Comparison of ENCODE assay signal across 31 mouse cellular contexts in the genomic region with DNA sequence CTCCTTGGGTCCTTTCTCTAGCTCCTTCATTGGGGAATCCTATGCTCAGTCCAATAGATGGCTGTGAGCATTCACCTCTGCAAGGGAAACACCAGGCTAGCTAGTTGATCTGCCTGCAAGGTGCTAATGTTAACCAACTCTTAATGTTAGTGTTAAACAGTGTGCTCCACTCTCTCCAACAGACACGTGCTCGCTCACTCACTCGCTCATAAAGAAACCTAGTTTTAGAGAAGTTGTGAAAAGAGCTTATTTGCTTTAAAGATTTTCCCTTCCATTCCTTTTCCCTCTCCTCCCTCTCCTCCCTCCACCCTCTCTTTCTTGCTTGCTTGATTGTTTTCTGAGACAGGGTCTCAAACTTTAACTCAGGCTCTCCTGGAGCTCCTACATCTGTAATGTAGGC.
"Had no signal": no experiment of that assay in that cellular context is flagged by ENCODE, and none has a peak within 500 bp of the region (broad histone marks: within the 10 kb centered on the region; RNA-seq: fewer than 3 reads in every experiment).

No protein-coding gene starts in this region.

- H3K4me2 ChIP-seq: limb, embryonic 12.5 days; limb, embryonic 13.5 days; limb, embryonic 15.5 days; liver, embryonic 11.5 days; liver, embryonic 12.5 days; liver, embryonic 13.5 days; liver, embryonic 15.5 days; lung, embryonic 14.5 days; lung, embryonic 15.5 days; midbrain, embryonic 12.5 days; midbrain, embryonic 13.5 days; midbrain, embryonic 15.5 days; neural tube, embryonic 12.5 days had no signal

- H3K9ac ChIP-seq: limb, embryonic 12.5 days; limb, embryonic 13.5 days; limb, embryonic 15.5 days; liver, embryonic 12.5 days; liver, embryonic 13.5 days; liver, embryonic 14.5 days; liver, embryonic 15.5 days; liver, postnatal 0 days; lung, embryonic 14.5 days; lung, embryonic 15.5 days; midbrain, embryonic 12.5 days; midbrain, embryonic 13.5 days; midbrain, embryonic 15.5 days; neural tube, embryonic 12.5 days had no signal

- H3K4me1 ChIP-seq: limb, embryonic 15.5 days; liver, embryonic 12.5 days; liver, embryonic 13.5 days; liver, embryonic 15.5 days; midbrain, embryonic 10.5 days; midbrain, embryonic 12.5 days; midbrain, embryonic 13.5 days; midbrain, embryonic 15.5 days; neural tube, embryonic 12.5 days had no signal

- H3K27me3 ChIP-seq: limb, embryonic 12.5 days; limb, embryonic 13.5 days; limb, embryonic 15.5 days; liver, embryonic 12.5 days; liver, embryonic 13.5 days; liver, embryonic 15.5 days; lung, embryonic 15.5 days; megakaryocyte, embryonic 14.5 days; midbrain, embryonic 12.5 days; midbrain, embryonic 13.5 days; midbrain, embryonic 15.5 days; neural tube, embryonic 12.5 days had no signal

- ATAC-seq: liver, embryonic 12.5 days; liver, postnatal 0 days; lung, postnatal 0 days; midbrain, embryonic 13.5 days; midbrain, embryonic 15.5 days; midbrain, embryonic 16.5 days had no signal

- DNase-seq: left cerebral cortex, postnatal 4 days; liver; liver, embryonic 13.5 days; liver, postnatal 0 days; lung, adult 18-20 months; lung, adult 2 months; lung, embryonic 14.5 days; lung, postnatal 10 days; lung, postnatal 14 days; lung, postnatal 36 days; lung, postnatal 4 days; midbrain, embryonic 14.5 days had no signal

- H3K4me3 ChIP-seq: limb, embryonic 10.5 days; limb, embryonic 12.5 days; limb, embryonic 13.5 days; limb, embryonic 15.5 days; liver, embryonic 12.5 days; liver, embryonic 13.5 days; liver, embryonic 15.5 days; lung, embryonic 15.5 days; megakaryocyte, embryonic 14.5 days; midbrain, embryonic 10.5 days; midbrain, embryonic 12.5 days; midbrain, embryonic 13.5 days; midbrain, embryonic 15.5 days; myocyte; neural tube, embryonic 12.5 days had no signal

- H3K36me3 ChIP-seq: limb, embryonic 10.5 days; limb, embryonic 12.5 days; limb, embryonic 13.5 days; limb, embryonic 15.5 days; liver, embryonic 12.5 days; liver, embryonic 13.5 days; liver, embryonic 15.5 days; lung, embryonic 15.5 days; midbrain, embryonic 10.5 days; midbrain, embryonic 12.5 days; midbrain, embryonic 13.5 days; midbrain, embryonic 15.5 days; neural tube, embryonic 12.5 days had no signal

- H3K27ac ChIP-seq: limb, embryonic 10.5 days; limb, embryonic 12.5 days; limb, embryonic 13.5 days; limb, embryonic 15.5 days; liver, embryonic 12.5 days; liver, embryonic 13.5 days; liver, embryonic 14.5 days; liver, embryonic 15.5 days; lung, embryonic 15.5 days; macrophage; midbrain, embryonic 10.5 days; midbrain, embryonic 12.5 days; midbrain, embryonic 13.5 days; midbrain, embryonic 15.5 days; neural tube, embryonic 12.5 days had no signal

- H3K9me3 ChIP-seq: limb, embryonic 10.5 days; limb, embryonic 12.5 days; limb, embryonic 13.5 days; limb, embryonic 15.5 days; liver, embryonic 12.5 days; liver, embryonic 13.5 days; liver, embryonic 15.5 days; lung, embryonic 15.5 days; megakaryocyte, embryonic 14.5 days; midbrain, embryonic 10.5 days; midbrain, embryonic 12.5 days; midbrain, embryonic 13.5 days; midbrain, embryonic 15.5 days; neural tube, embryonic 12.5 days had no signal
